Mouse (Mus musculus): ENCODE measurements around the gene Alkbh5. TPM values are rescaled to one million over a fixed set of nuclear protein-coding genes. Genes with fewer than 3 reads are reported as not detected.
"Not testable (repeated sequence)": the region's sequence is repeated elsewhere in the genome, so short reads cannot be mapped to it uniquely, and the experiment has no call there.

Gene Alkbh5
- polyA plus RNA-seq, 1 experiment: 22.4 TPM

- no peak for TF ChIP-seq CTCF (IDR thresholded peaks at IDR 0.05; ENCODE audit: borderline replicate concordance, extremely low read depth, insufficient read depth, insufficient read length)
- TF ChIP-seq POLR2A (IDR thresholded peaks at IDR 0.05; ENCODE audit: borderline replicate concordance, extremely low read depth, insufficient read depth, insufficient read length, poor library complexity, severe bottlenecking): no peak
- no peak for DNase-seq (ENCODE audit: low read depth)
Observed at GRCm38 (mm10) chr11:60522661-60523365, 13.4 kb upstream of the Alkbh5 start.

- peak; percentile 4 for DNase-seq (ENCODE audit: low read depth)
- no peak for TF ChIP-seq CTCF (IDR thresholded peaks at IDR 0.05; ENCODE audit: borderline replicate concordance, extremely low read depth, insufficient read depth, insufficient read length)
- no peak for TF ChIP-seq POLR2A (IDR thresholded peaks at IDR 0.05; ENCODE audit: borderline replicate concordance, extremely low read depth, insufficient read depth, insufficient read length, poor library complexity, severe bottlenecking)
Observed at GRCm38 (mm10) chr11:60526461-60526860, 9.7 kb upstream of the Alkbh5 start.

- TF ChIP-seq POLR2A (IDR thresholded peaks at IDR 0.05; ENCODE audit: borderline replicate concordance, extremely low read depth, insufficient read depth, insufficient read length, poor library complexity, severe bottlenecking): no peak
- DNase-seq (ENCODE audit: low read depth): no peak
Observed at GRCm38 (mm10) chr11:60535676-60536075, 505 bp upstream of the Alkbh5 start.

GRCm38 (mm10) chr11:60536859-60537467, 782 bp downstream of the Alkbh5 start:
- no peak for TF ChIP-seq CTCF (IDR thresholded peaks at IDR 0.05; ENCODE audit: borderline replicate concordance, extremely low read depth, insufficient read depth, insufficient read length)
- peak; percentile 64; the same call in 1 of the 2 replicates for TF ChIP-seq POLR2A (IDR thresholded peaks at IDR 0.05; ENCODE audit: borderline replicate concordance, extremely low read depth, insufficient read depth, insufficient read length, poor library complexity, severe bottlenecking)
- DNase-seq (ENCODE audit: low read depth): peak; percentile 97

- TF ChIP-seq CTCF (IDR thresholded peaks at IDR 0.05; ENCODE audit: borderline replicate concordance, extremely low read depth, insufficient read depth, insufficient read length): no peak
- TF ChIP-seq POLR2A (IDR thresholded peaks at IDR 0.05; ENCODE audit: borderline replicate concordance, extremely low read depth, insufficient read depth, insufficient read length, poor library complexity, severe bottlenecking): peak; percentile 52; the same call in 1 of the 2 replicates
- peak; percentile 99 for DNase-seq (ENCODE audit: low read depth)
Observed at GRCm38 (mm10) chr11:60537468-60538347, 1.5 kb downstream of the Alkbh5 start.

GRCm38 (mm10) chr11:60538371-60539281, 2.4 kb downstream of the Alkbh5 start:
- peak; percentile 48 for DNase-seq (ENCODE audit: low read depth)
- TF ChIP-seq POLR2A (IDR thresholded peaks at IDR 0.05; ENCODE audit: borderline replicate concordance, extremely low read depth, insufficient read depth, insufficient read length, poor library complexity, severe bottlenecking) (no peak), CTCF (IDR thresholded peaks at IDR 0.05; ENCODE audit: borderline replicate concordance, extremely low read depth, insufficient read depth, insufficient read length) (no peak)

- no peak for DNase-seq (ENCODE audit: low read depth)
Observed at GRCm38 (mm10) chr11:60539540-60539939, 3.4 kb downstream of the Alkbh5 start.

GRCm38 (mm10) chr11:60540002-60540610, 3.9 kb downstream of the Alkbh5 start:
- peak; percentile 14 for DNase-seq (ENCODE audit: low read depth)
- TF ChIP-seq CTCF (IDR thresholded peaks at IDR 0.05; ENCODE audit: borderline replicate concordance, extremely low read depth, insufficient read depth, insufficient read length): no peak

More at GRCm38 (mm10) chr11:60539540-60539939, 3.4 kb downstream of the Alkbh5 start:
- no peak for TF ChIP-seq POLR2A (IDR thresholded peaks at IDR 0.05; ENCODE audit: borderline replicate concordance, extremely low read depth, insufficient read depth, insufficient read length, poor library complexity, severe bottlenecking)
- no peak for TF ChIP-seq CTCF (IDR thresholded peaks at IDR 0.05; ENCODE audit: borderline replicate concordance, extremely low read depth, insufficient read depth, insufficient read length)

GRCm38 (mm10) chr11:60540761-60541160, 4.6 kb downstream of the Alkbh5 start:
- TF ChIP-seq POLR2A (IDR thresholded peaks at IDR 0.05; ENCODE audit: borderline replicate concordance, extremely low read depth, insufficient read depth, insufficient read length, poor library complexity, severe bottlenecking): no peak
- no peak for TF ChIP-seq CTCF (IDR thresholded peaks at IDR 0.05; ENCODE audit: borderline replicate concordance, extremely low read depth, insufficient read depth, insufficient read length)
- no peak for DNase-seq (ENCODE audit: low read depth)

GRCm38 (mm10) chr11:60541831-60542230, 5.7 kb downstream of the Alkbh5 start:
- TF ChIP-seq POLR2A (IDR thresholded peaks at IDR 0.05; ENCODE audit: borderline replicate concordance, extremely low read depth, insufficient read depth, insufficient read length, poor library complexity, severe bottlenecking) (no peak), CTCF (IDR thresholded peaks at IDR 0.05; ENCODE audit: borderline replicate concordance, extremely low read depth, insufficient read depth, insufficient read length) (no peak)
- DNase-seq (ENCODE audit: low read depth): no peak

- DNase-seq (ENCODE audit: low read depth): not testable (repeated sequence)
Observed at GRCm38 (mm10) chr11:60543211-60543610, 7.0 kb downstream of the Alkbh5 start.

Measured in brain, embryonic 14.5 days (tissue).